Mouse (Mus musculus) activated CD4-positive, CD25-positive, alpha-beta regulatory T cell, adult 4 months (primary cell): ENCODE data around the gene Gm3646. TPM values are rescaled to one million over a fixed set of nuclear protein-coding genes. Genes with fewer than 3 reads are reported as not detected.

Experiments
- ATAC-seq: one replicate; pipeline ENCODE4 v1.8.0; 2017
- polyA plus RNA-seq, 2 experiments: library from polyadenylated mRNA; unstranded; fragments of 100-300 nt; shearing (Covaris generic); gene quantifications; one replicate each; pipeline ENCODE4 v1.2.1; 2017

Gm3646 gene
- polyA plus RNA-seq, 2 experiments from 2014 or later: not detected

- no peak for ATAC-seq
These were observed 25.8 kb downstream of the Gm3646 start for GRCm38 (mm10) chr1:39779111-39779980.

- no peak for ATAC-seq
These were observed 31.0 kb downstream of the Gm3646 start for GRCm38 (mm10) chr1:39773991-39774729.

GRCm38 (mm10) chr1:39773551-39773950 is 31.6 kb downstream of the Gm3646 start:
- ATAC-seq: no peak

- no peak for ATAC-seq
These were observed 32.6 kb downstream of the Gm3646 start for GRCm38 (mm10) chr1:39772401-39773095.

- ATAC-seq: no peak
These were observed 34.7 kb downstream of the Gm3646 start for GRCm38 (mm10) chr1:39770436-39770835.

- no peak for ATAC-seq
These were observed 37.1 kb downstream of the Gm3646 start for GRCm38 (mm10) chr1:39768017-39768416.

GRCm38 (mm10) chr1:39765854-39766493 is 39.2 kb downstream of the Gm3646 start:
- ATAC-seq: no peak

GRCm38 (mm10) chr1:39762025-39762370 is 43.1 kb downstream of the Gm3646 start:
- ATAC-seq: no peak

- peak; percentile 81 for ATAC-seq
These were observed 43.7 kb downstream of the Gm3646 start for GRCm38 (mm10) chr1:39761211-39762024.

- no peak for ATAC-seq
These were observed 44.9 kb downstream of the Gm3646 start for GRCm38 (mm10) chr1:39760181-39760715.

- no peak for ATAC-seq
These were observed 45.6 kb downstream of the Gm3646 start for GRCm38 (mm10) chr1:39759231-39760175.

- ATAC-seq: no peak
These were observed 46.9 kb downstream of the Gm3646 start for GRCm38 (mm10) chr1:39758244-39758643.

GRCm38 (mm10) chr1:39756952-39757351 is 48.2 kb downstream of the Gm3646 start:
- no peak for ATAC-seq

- no peak for ATAC-seq
These were observed 50.7 kb downstream of the Gm3646 start for GRCm38 (mm10) chr1:39754224-39754957.

Other genes starting within 250 kb of the Gm3646 start
- 10 to 100 TPM; 19.8 to 26.7 TPM for gene Rnf149, start 227.9 kb downstream of the Gm3646 start, polyA plus RNA-seq
- gene Creg2, start 153.9 kb downstream of the Gm3646 start, polyA plus RNA-seq: under 1 TPM in 1 of 2 experiments, not detected in 1; 0.10 TPM
- gene Rfx8, start 84.3 kb downstream of the Gm3646 start, polyA plus RNA-seq: not detected
- gene Map4k4, start 95.6 kb upstream of the Gm3646 start, polyA plus RNA-seq: 10 to 100 TPM; 23.8 to 33.8 TPM